Mouse (Mus musculus) ES-E14 (cell line): ENCODE results near the gene Mau2. TPM values are rescaled to one million over a fixed set of nuclear protein-coding genes. Genes with fewer than 3 reads are reported as not detected.
"Not testable (repeated sequence)": the region's sequence is repeated elsewhere in the genome, so short reads cannot be mapped to it uniquely, and the experiment has no call there.

Experiments
- DNase-seq: peaks from one replicate; pipeline ENCODE4 v3.0.0-alpha.2; 2013; ENCODE audit warnings: low read depth, low spot score
- H3K27ac ChIP-seq: 2 replicates; pipeline ENCODE4 v1.5.1; 2012; ENCODE audit warnings: low read depth, mild to moderate bottlenecking, low read length, moderate library complexity, mixed read lengths; ENCODE audit not compliant: poor library complexity, insufficient read depth, severe bottlenecking
- H3K36me3 ChIP-seq: 2 replicates; pipeline ENCODE4 v1.6.1; 2012; ENCODE audit warnings: mild to moderate bottlenecking, low read length, moderate library complexity, mixed read lengths; ENCODE audit not compliant: control insufficient read depth, poor library complexity, insufficient read depth, severe bottlenecking
- H3K4me1 ChIP-seq, 2 experiments: fragments of 150-350 bp in 1 of 2; sonication (generic) in 1 of 2; 2 replicates each; pipeline ENCODE4 v1.6.1; 2012; ENCODE audit warnings: low read length in 2 of 2, mild to moderate bottlenecking in 1 of 2, mixed read lengths in 1 of 2; ENCODE audit not compliant: control insufficient read depth in 2 of 2, insufficient read depth in 2 of 2, poor library complexity in 1 of 2
- H3K4me3 ChIP-seq, 2 experiments: fragments of 150-350 bp in 1 of 2; sonication (generic) in 1 of 2; 2 replicates each; pipeline ENCODE4 v1.5.1; 2012; ENCODE audit warnings: low read length in 2 of 2, low read depth in 1 of 2, mild to moderate bottlenecking in 1 of 2, mixed read lengths in 1 of 2; ENCODE audit not compliant: insufficient read depth in 1 of 2, poor library complexity in 1 of 2, severe bottlenecking in 1 of 2
- H3K9ac ChIP-seq: 2 replicates; pipeline ENCODE4 v1.6.1; 2012; ENCODE audit warnings: low read depth, mild to moderate bottlenecking, low read length, mixed read lengths; ENCODE audit not compliant: poor library complexity, insufficient read depth, severe bottlenecking
- H3K9me3 ChIP-seq: fragments of 150-350 bp; sonication (generic); 2 replicates; pipeline ENCODE4 v1.6.1; 2012; ENCODE audit warnings: low read depth, mild to moderate bottlenecking, low read length; ENCODE audit not compliant: control insufficient read depth, insufficient read depth
- CHD2 ChIP-seq: IDR thresholded peaks from 2 replicates; pipeline ENCODE4 v1.6.1; 2014; ENCODE audit warnings: mild to moderate bottlenecking, low read depth, low read length, inconsistent platforms
- HCFC1 ChIP-seq: IDR thresholded peaks from 2 replicates; pipeline ENCODE4 v1.6.1; 2012; ENCODE audit warnings: low read length, inconsistent platforms, borderline replicate concordance; ENCODE audit not compliant: insufficient read depth
- MAFK ChIP-seq: IDR thresholded peaks from 2 replicates; pipeline ENCODE4 v1.6.1; 2014; ENCODE audit warnings: mild to moderate bottlenecking, low read depth, low read length, inconsistent platforms; ENCODE audit not compliant: insufficient read depth
- ZC3H11A ChIP-seq: IDR thresholded peaks from 2 replicates; pipeline ENCODE4 v1.6.1; 2012; ENCODE audit warnings: low read depth, mild to moderate bottlenecking, inconsistent platforms, low read length, borderline replicate concordance
- ZNF384 ChIP-seq: IDR thresholded peaks from 2 replicates; pipeline ENCODE4 v1.6.1; 2012; ENCODE audit warnings: low read depth, low read length, inconsistent platforms
- in situ Hi-C, 2 experiments: fragments of 600-800 bp; cut with MboI; formaldehyde crosslinking; loops; one replicate each; pipeline ENCODE4 v1.15.1; 2025; ENCODE audit warnings: low sequenced_read_pairs in 2 of 2, inconsistent platforms in 1 of 2; ENCODE audit not compliant: unreplicated experiment in 2 of 2
- total RNA-seq: library from RNA; depleted of rRNA; stranded (reverse); fragments of 300-350 nt; gene quantifications from 2 replicates; pipeline ENCODE4 v1.2.3, GENCODE M21; 2012

Gene Mau2
- total RNA-seq, 1 experiment: 82.4 TPM

DNA sequence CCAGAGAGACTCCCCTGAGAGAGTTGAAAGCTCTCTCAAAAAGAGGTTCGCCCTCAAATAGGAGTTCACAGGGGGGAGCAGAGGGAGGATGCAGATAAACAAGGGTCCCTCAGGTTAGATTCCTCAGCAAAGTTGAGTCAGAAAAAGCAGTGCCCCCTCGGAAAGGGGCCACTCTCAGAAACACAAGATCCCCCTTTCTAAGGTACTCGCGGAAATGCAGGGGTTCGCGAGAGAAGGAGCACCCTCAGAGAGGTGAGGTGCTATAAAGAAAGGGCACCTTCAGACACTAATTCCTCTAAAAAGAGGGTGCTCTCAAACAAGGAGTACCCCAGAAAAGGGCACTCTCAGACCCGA, 47.1 kb downstream of the Mau2 start:
- H3K4me1 ChIP-seq: peaks cover 0 to 2% of the 10 kb centered on the region in 2 experiments; a peak in 1 of 4 replicates
- no peak for DNase-seq
- H3K9ac ChIP-seq: peak overlapping the region; percentile 95
- TF ChIP-seq ZC3H11A (no peak), HCFC1 (no peak), ZNF384 (no peak), CHD2 (no peak), MAFK (no peak)
- H3K4me3 ChIP-seq: peak overlapping the region; percentile 94 to 99
- no peaks in the 10 kb centered on the region for H3K9me3 ChIP-seq
- H3K36me3 ChIP-seq: no peaks in the 10 kb centered on the region
- in situ Hi-C loops: no loop called here
- peak overlapping the region; percentile 74 for H3K27ac ChIP-seq

DNA sequence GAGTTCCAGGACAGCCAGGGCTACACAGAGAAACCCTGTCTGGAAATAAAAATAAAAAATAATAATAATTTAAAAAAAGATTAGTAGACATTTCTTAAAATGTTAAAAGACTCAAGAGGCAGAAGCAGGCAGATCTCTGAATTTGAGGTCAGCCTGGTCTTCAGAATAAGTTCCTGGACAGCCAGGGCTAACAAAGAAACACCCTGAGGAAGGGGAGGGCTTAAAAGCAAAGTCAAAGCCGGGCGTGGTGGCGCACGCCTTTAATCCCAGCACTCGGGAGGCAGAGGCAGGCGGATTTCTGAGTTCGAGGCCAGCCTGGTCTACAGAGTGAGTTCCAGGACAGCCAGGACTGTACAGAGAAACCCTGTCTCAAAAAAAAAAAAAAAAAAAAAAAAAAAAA, 53.6 kb downstream of the Mau2 start:
- H3K9me3 ChIP-seq, H3K9ac ChIP-seq, H3K4me1 ChIP-seq, H3K27ac ChIP-seq, in situ Hi-C loops, H3K36me3 ChIP-seq, DNase-seq, H3K4me3 ChIP-seq: not testable (repeated sequence)
- 0 out of 2 replicates have a peak, but pooled peaks have one; percentile 27 for TF ChIP-seq ZNF384

DNA sequence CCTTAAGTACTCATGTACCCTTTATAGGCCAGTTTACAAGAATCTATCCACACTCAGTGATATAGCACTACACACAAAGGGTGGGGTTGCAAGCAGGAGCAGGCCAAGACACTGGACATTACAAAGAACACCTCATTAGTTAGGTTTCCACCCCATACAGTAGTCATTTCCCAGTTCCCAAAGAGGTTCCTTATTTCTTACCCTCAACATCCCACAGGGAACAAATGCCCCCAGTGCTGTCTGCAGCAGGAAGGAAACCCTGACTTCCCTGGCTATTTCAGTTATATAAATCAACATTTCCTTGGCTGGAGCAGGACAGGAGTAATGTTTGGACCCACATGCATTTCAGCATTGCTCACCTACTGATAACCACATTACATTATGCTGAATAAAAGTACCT, 54.8 kb downstream of the Mau2 start:
- TF ChIP-seq HCFC1 (no peak), ZNF384 (no peak), MAFK (no peak), CHD2 (no peak), ZC3H11A (no peak)
- no peak overlapping the region for H3K27ac ChIP-seq
- H3K4me3 ChIP-seq: no peak overlapping the region
- H3K36me3 ChIP-seq: no peaks in the 10 kb centered on the region
- H3K9ac ChIP-seq: no peak overlapping the region
- in situ Hi-C loops: no loop called here
- H3K9me3 ChIP-seq: no peaks in the 10 kb centered on the region
- no peak for DNase-seq
- no peaks in the 10 kb centered on the region for H3K4me1 ChIP-seq

DNA sequence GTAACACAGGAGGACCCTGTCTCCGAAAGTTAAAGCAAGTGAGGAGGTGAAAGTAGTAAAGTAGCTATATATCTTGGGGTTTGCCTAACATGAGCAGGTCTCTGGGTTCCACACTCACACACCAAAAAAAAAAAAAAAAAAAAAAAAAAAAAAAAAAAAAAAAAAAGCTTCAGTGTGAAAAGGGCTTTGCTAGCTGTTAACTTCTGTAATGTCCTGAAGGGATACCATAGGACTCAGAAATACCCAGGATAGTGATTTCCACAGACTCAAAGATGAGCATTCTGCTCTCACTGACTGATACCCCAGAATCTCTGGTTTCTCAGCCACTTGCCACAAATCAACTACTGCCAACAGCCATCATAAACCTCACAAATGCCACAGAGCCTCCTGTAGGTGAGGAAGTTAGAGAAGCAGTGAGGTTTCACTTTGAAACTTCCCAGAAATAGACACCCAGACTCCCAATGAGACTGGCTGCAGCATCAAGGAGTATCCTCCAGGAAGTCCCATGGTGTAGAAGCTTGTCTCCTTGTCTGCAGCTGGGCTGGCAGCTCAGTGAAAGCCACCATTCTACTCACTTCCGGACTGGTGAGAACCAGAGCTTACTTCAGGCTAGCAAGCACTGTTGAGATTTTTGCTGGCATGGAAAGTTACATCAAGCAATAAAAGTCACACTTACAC, 57.5 kb downstream of the Mau2 start:
- H3K36me3 ChIP-seq: no peaks in the 10 kb centered on the region

DNA sequence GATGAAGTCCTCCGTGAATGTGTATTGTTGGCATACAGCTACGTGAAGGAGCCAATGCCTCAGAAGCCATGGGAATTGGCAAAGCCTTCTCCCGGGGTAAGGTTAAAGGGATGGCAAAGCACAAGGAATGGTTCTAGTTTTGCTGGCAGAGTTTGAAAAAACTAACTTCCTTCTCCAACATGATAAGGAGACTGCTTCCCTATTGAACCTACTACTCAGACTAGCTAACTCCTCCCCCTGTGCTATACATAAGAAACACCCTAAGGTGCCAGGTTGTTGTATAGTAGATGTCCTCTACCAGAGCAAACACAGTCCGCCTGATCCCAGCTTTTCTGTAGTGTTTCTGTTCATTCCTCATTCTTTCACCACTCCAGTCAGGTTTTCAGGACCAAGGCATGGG, 64.1 kb downstream of the Mau2 start:
- Histone ChIP-seq H3K36me3 (no peaks in the 10 kb centered on the region), H3K4me1 (peaks cover 3 to 5% of the 10 kb centered on the region in 2 experiments; a peak in 1 of 4 replicates), H3K4me3 (no peak overlapping the region), H3K27ac (no peak overlapping the region; the same call in 1 of the 2 replicates), H3K9me3 (no peaks in the 10 kb centered on the region), H3K9ac (no peak overlapping the region)
- TF ChIP-seq MAFK: no peak
- no peak for TF ChIP-seq ZNF384
- TF ChIP-seq CHD2: no peak
- TF ChIP-seq ZC3H11A: no peak
- TF ChIP-seq HCFC1: no peak
- in situ Hi-C loops: no loop called here
- DNase-seq: no peak

More for the DNA sequence above, 57.5 kb downstream of the Mau2 start:
- no peak for DNase-seq
- Histone ChIP-seq H3K27ac (no peak overlapping the region), H3K4me1 (no peaks in the 10 kb centered on the region; a peak in 1 of 4 replicates), H3K9ac (no peak overlapping the region), H3K4me3 (no peak overlapping the region), H3K9me3 (no peaks in the 10 kb centered on the region)
- no peak for TF ChIP-seq HCFC1
- TF ChIP-seq ZC3H11A: no peak
- TF ChIP-seq CHD2: no peak
- no peak for TF ChIP-seq ZNF384
- no peak for TF ChIP-seq MAFK
- in situ Hi-C loops: no loop called here
